Mouse (Mus musculus): ENCODE results near the gene Atp5g1. TPM values are rescaled to one million over a fixed set of nuclear protein-coding genes. Genes with fewer than 3 reads are reported as not detected.
A peak's percentile ranks its signal among the peaks of the same experiment; 100 is the strongest.

Gene Atp5g1
- polyA plus RNA-seq, 1 experiment, result 2,050 TPM

DNA sequence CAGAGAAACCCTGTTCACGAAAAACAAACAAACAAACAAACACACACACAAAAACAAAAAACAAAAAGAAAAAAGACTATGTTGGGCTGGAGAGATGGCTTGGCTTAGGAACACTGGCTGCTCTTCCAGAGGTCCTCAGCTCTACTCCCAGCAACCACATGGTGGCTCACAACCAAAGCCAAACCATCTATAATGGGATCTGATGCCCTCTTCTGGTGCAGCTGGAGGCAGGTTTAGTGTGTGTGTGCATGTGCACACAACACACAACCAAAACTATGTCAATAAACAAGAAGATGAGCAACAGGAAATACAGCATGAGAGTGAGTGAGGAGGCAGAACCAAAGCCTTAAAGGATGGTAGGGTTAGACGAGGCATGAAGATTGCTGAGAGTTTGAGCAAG is 43.8 kb downstream of the Atp5g1 start:
- H3K4me1 ChIP-seq (ENCODE audit: control insufficient read depth, insufficient read depth, low read length), result peaks cover 5% of the 10 kb centered on the region; the same call in 1 of the 2 replicates
- H3K27ac ChIP-seq (ENCODE audit: insufficient read depth, low read depth, low read length), result no peak overlapping the region
- WGBS, result 89% methylated on average over 2 of the region's 2 CpGs

DNA sequence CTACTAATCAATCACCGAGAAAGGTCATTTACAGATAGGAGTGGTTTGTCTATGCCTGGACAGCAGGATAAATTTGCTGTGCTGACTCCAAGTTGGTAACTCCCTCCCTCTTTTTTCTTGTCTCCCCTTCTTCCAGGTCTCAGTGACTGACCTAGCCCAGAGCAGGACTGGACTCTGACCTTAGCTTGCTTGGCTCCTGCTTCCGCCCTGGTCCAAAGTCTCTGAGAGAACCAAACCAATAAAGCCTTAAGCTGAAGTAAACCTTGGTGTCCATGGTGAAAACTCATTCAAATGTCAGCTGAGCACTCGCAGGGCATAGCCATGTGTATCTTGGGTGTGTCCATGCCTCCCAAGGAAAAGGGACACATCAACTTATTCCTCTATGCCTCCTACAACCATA is 44.9 kb downstream of the Atp5g1 start:
- Histone ChIP-seq H3K4me1 (ENCODE audit: control insufficient read depth, insufficient read depth, low read length) (peaks cover 5% of the 10 kb centered on the region; the same call in 1 of the 2 replicates), H3K27ac (ENCODE audit: insufficient read depth, low read depth, low read length) (peak overlapping the region; percentile 37), H3K4me3 (ENCODE audit: insufficient read depth, low read depth, low read length) (no peak overlapping the region), H3K36me3 (ENCODE audit: control insufficient read depth, insufficient read depth, low read length) (no peaks in the 10 kb centered on the region), H3K27me3 (replicated peaks; ENCODE audit: control insufficient read depth, insufficient read depth, low read length) (no peaks in the 10 kb centered on the region)
- TF ChIP-seq CTCF (conservative IDR thresholded peaks at IDR 0.05; ENCODE audit: insufficient read depth, insufficient read length, low read depth, low read length), result no peak
- no peak for TF ChIP-seq POLR2A (IDR thresholded peaks at IDR 0.05; ENCODE audit: low read depth, low read length)
- WGBS, result 68% methylated on average over 3 of the region's 3 CpGs
- peak; percentile 88 for DNase-seq

More for the DNA sequence above, 43.8 kb downstream of the Atp5g1 start:
- no peaks in the 10 kb centered on the region for H3K36me3 ChIP-seq (ENCODE audit: control insufficient read depth, insufficient read depth, low read length)
- DNase-seq, result no peak
- TF ChIP-seq CTCF (conservative IDR thresholded peaks at IDR 0.05; ENCODE audit: insufficient read depth, insufficient read length, low read depth, low read length), result no peak; the same call in 1 of the 2 replicates
- TF ChIP-seq POLR2A (IDR thresholded peaks at IDR 0.05; ENCODE audit: low read depth, low read length), result no peak
- H3K4me3 ChIP-seq (ENCODE audit: insufficient read depth, low read depth, low read length), result no peak overlapping the region
- H3K27me3 ChIP-seq (replicated peaks; ENCODE audit: control insufficient read depth, insufficient read depth, low read length), result no peaks in the 10 kb centered on the region

DNA sequence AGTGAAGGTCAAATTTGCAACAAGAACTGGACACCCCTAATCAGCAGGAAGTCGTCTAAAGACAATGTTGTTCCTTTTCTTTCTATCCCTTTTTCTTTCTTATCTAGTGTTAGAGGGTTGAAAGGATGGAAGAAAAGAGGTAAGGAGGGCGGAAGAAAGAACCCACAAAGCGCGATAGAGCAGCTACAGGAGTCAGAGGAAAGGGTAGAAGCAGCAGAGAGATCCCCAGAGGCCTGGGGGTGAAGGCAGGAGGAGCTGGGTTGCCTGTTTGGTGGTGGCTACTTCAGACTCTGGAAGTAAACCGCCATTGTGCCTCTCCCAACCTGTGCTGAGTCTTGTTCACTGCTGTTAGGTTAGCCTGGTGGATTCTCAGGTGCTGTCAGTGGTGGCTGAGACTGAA is 47.3 kb downstream of the Atp5g1 start:
- DNase-seq, result no peak
- no peak for TF ChIP-seq CTCF (conservative IDR thresholded peaks at IDR 0.05; ENCODE audit: insufficient read depth, insufficient read length, low read depth, low read length)
- TF ChIP-seq POLR2A (IDR thresholded peaks at IDR 0.05; ENCODE audit: low read depth, low read length), result no peak
- Histone ChIP-seq H3K4me3 (ENCODE audit: insufficient read depth, low read depth, low read length) (no peak overlapping the region), H3K27me3 (replicated peaks; ENCODE audit: control insufficient read depth, insufficient read depth, low read length) (no peaks in the 10 kb centered on the region), H3K4me1 (ENCODE audit: control insufficient read depth, insufficient read depth, low read length) (peaks cover 3% of the 10 kb centered on the region; the same call in 1 of the 2 replicates), H3K27ac (ENCODE audit: insufficient read depth, low read depth, low read length) (no peak overlapping the region), H3K36me3 (ENCODE audit: control insufficient read depth, insufficient read depth, low read length) (no peaks in the 10 kb centered on the region)
- 65% methylated on average over 5 of the region's 5 CpGs for WGBS

DNA sequence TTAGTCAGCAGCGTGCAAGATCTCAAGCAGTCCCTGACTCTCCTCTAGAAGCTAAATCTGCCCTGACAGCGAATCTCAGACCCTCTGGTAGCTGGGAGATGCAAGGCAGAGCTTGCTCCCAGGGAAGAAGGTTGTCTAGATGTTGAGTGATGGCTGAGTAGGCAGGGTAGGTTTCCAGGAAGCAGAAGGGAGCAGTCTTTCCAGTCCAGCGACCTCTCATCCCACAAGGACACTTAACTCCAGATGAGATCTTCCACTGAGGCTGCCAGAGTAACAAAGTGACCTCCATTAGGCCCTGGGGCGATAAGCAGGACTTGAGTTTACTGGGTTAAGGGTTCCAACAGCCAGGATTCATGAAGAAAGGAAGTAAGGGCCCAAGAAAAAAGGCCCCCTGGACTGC is 54.8 kb downstream of the Atp5g1 start:
- TF ChIP-seq CTCF (conservative IDR thresholded peaks at IDR 0.05; ENCODE audit: insufficient read depth, insufficient read length, low read depth, low read length), result no peak
- no peak for TF ChIP-seq POLR2A (IDR thresholded peaks at IDR 0.05; ENCODE audit: low read depth, low read length)
- DNase-seq, result no peak
- H3K4me1 ChIP-seq (ENCODE audit: control insufficient read depth, insufficient read depth, low read length), result no peaks in the 10 kb centered on the region
- no peaks in the 10 kb centered on the region for H3K27me3 ChIP-seq (replicated peaks; ENCODE audit: control insufficient read depth, insufficient read depth, low read length)
- H3K27ac ChIP-seq (ENCODE audit: insufficient read depth, low read depth, low read length), result no peak overlapping the region
- 49% methylated on average over 4 of the region's 4 CpGs for WGBS
- H3K4me3 ChIP-seq (ENCODE audit: insufficient read depth, low read depth, low read length), result no peak overlapping the region
- no peaks in the 10 kb centered on the region for H3K36me3 ChIP-seq (ENCODE audit: control insufficient read depth, insufficient read depth, low read length)

Other genes starting within 250 kb of the Atp5g1 start
- 8.0 and 10.3 TPM in 2 replicates for gene Gngt2, start 238.5 kb downstream of the Atp5g1 start, polyA plus RNA-seq (2012; rRNA removed)
- gene Abi3, start 233.2 kb downstream of the Atp5g1 start, polyA plus RNA-seq (2012; rRNA removed), result 21.8 and 25.0 TPM in 2 replicates
- gene B4galnt2, start 160.8 kb downstream of the Atp5g1 start, polyA plus RNA-seq (2012; rRNA removed), result 0.19 and 0.38 TPM in 2 replicates
- gene Igf2bp1, start 69.7 kb downstream of the Atp5g1 start, polyA plus RNA-seq (2012; rRNA removed), result 1.0 and 1.1 TPM in 2 replicates
- not detected in 2 replicates for gene Gip, start 51.1 kb downstream of the Atp5g1 start, polyA plus RNA-seq (2012; rRNA removed)
- gene Snf8, start 40.8 kb downstream of the Atp5g1 start, polyA plus RNA-seq (2012; rRNA removed), result 35.5 and 45.9 TPM in 2 replicates
- gene Ube2z, start 10.3 kb downstream of the Atp5g1 start, polyA plus RNA-seq (2012; rRNA removed), result 36.0 and 38.8 TPM in 2 replicates
- gene Calcoco2, start 36.3 kb upstream of the Atp5g1 start, polyA plus RNA-seq (2012; rRNA removed), result not detected in 2 replicates
- gene Ttll6, start 58.1 kb upstream of the Atp5g1 start, polyA plus RNA-seq (2012; rRNA removed), result 0.05 TPM in 2 replicates
- gene Hoxb13, start 118.6 kb upstream of the Atp5g1 start, polyA plus RNA-seq (2012; rRNA removed), result not detected in 2 replicates
- gene Hoxb9, start 195.8 kb upstream of the Atp5g1 start, polyA plus RNA-seq (2012; rRNA removed), result 27.8 and 29.6 TPM in 2 replicates
- gene Hoxb8, start 206.2 kb upstream of the Atp5g1 start, polyA plus RNA-seq (2012; rRNA removed), result 51.7 and 69.9 TPM in 2 replicates
- 15.5 and 16.5 TPM in 2 replicates for gene Hoxb7, start 211.0 kb upstream of the Atp5g1 start, polyA plus RNA-seq (2012; rRNA removed)
- 62.7 and 67.9 TPM in 2 replicates for gene Hoxb6, start 216.8 kb upstream of the Atp5g1 start, polyA plus RNA-seq (2012; rRNA removed)
- 7.7 and 8.4 TPM in 2 replicates for gene Hoxb5, start 227.7 kb upstream of the Atp5g1 start, polyA plus RNA-seq (2012; rRNA removed)
- 12.6 and 14.6 TPM in 2 replicates for gene Hoxb4, start 242.6 kb upstream of the Atp5g1 start, polyA plus RNA-seq (2012; rRNA removed)
- gene Hoxb3, start 247.7 kb upstream of the Atp5g1 start, polyA plus RNA-seq (2012; rRNA removed), result 10.1 and 14.1 TPM in 2 replicates

Measured in kidney, adult 2 months (tissue).